ENCODE assay signal across 11 mouse cellular contexts in the genomic region with DNA sequence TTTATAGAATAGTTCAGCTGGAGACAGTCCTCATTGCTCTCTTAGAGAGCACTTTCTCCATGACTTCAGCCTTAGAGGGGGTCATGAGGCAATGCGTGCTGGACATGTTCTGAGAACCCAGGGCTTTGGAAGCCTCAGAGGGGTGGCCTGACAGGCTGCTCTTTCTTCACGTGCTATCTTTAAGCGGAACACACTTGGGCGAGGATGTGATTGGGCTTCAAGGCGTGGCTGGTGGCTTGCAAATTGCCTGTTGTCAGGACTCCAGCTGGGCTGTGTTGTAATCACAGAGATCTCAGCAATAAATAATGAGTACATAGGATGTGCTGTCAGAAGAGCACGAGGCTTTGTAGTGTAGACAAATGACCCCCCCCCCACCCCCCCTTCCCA.
DNase-seq lines count a peak whose midpoint lies in the region; ATAC-seq and TF ChIP-seq lines count a peak whose summit lies in the region.
"Had no signal": no experiment of that assay in that cellular context is flagged by ENCODE, and none has a peak within 500 bp of the region (broad histone marks: within the 10 kb centered on the region; RNA-seq: fewer than 3 reads in every experiment).

No protein-coding gene starts in this region.

- peak; percentile 31 for DNase-seq in adrenal gland, adult 2 months
- DNase-seq in adrenal gland, postnatal 4 days (ENCODE audit: low spot score in 2 of 2), result no peak
- DNase-seq in kidney, adult 9 months, result peak; percentile 15
- no peak for DNase-seq in kidney, postnatal 14 days
- DNase-seq in cerebellum, postnatal 36 days, result no peak
- DNase-seq in c-Kit-positive CD71-positive TER-119-positive erythroid progenitor cells, embryonic 14.5 days (ENCODE audit: low spot score), result no peak
- DNase-seq: B cell, adult 2 months; cerebellum, postnatal 25 days had no signal

- no peak for TF ChIP-seq POLR2A in embryonic fibroblast, embryonic 13.5 days (IDR thresholded peaks at IDR 0.05; ENCODE audit: low read depth, low read length)

- H3K4me3 ChIP-seq in embryonic fibroblast, embryonic 13.5 days (ENCODE audit: insufficient read depth, low read length), result no peak overlapping the region
- H3K4me3 ChIP-seq: hindbrain, embryonic 12.5 days had no signal

- ATAC-seq in megakaryocyte progenitor cell, adult 5-6 weeks (replicated peaks; ENCODE audit: poor library complexity), result peak; percentile 56

- peak overlapping the region; percentile 37; the same call in 1 of the 2 replicates for H3K27ac ChIP-seq in embryonic fibroblast, embryonic 13.5 days (ENCODE audit: insufficient read depth, low read length)
- H3K27ac ChIP-seq: hindbrain, embryonic 12.5 days had no signal

- H3K4me1 ChIP-seq in embryonic fibroblast, embryonic 13.5 days (ENCODE audit: control insufficient read depth, insufficient read depth, low read length), result no peaks in the 10 kb centered on the region

- TF ChIP-seq CTCF in embryonic fibroblast, embryonic 13.5 days (IDR thresholded peaks at IDR 0.05; ENCODE audit: borderline replicate concordance, insufficient read depth, low read length), result no peak

Comparison
In these comparisons a context has a peak if more than half of its experiments do, and no peak if none do; other contexts are left out.
1. DNase-seq: peak in adrenal gland, adult 2 months (single experiment) and kidney, adult 9 months (single experiment); none in adrenal gland, postnatal 4 days (0 of 2), kidney, postnatal 14 days (single experiment), cerebellum, postnatal 36 days (0 of 2) and c-Kit-positive CD71-positive TER-119-positive erythroid progenitor cells, embryonic 14.5 days (single experiment).